Mouse (Mus musculus) adrenal gland, postnatal 25 days (tissue): ENCODE measurements around the gene Hsd17b14. TPM values are rescaled to one million over a fixed set of nuclear protein-coding genes. Genes with fewer than 3 reads are reported as not detected.
A peak's percentile ranks its signal among the peaks of the same experiment; 100 is the strongest.

Experiments used
- DNase-seq: peaks from one replicate; pipeline ENCODE4 v3.0.0; 2021; ENCODE audit warnings: mixed read lengths
- total RNA-seq: library from RNA; stranded (reverse); gene quantifications from 2 replicates; pipeline ENCODE4 v1.2.3, GENCODE M21; 2021

Gene Hsd17b14
- total RNA-seq, 1 experiment from 2014 or later, result 1.0 TPM

DNA sequence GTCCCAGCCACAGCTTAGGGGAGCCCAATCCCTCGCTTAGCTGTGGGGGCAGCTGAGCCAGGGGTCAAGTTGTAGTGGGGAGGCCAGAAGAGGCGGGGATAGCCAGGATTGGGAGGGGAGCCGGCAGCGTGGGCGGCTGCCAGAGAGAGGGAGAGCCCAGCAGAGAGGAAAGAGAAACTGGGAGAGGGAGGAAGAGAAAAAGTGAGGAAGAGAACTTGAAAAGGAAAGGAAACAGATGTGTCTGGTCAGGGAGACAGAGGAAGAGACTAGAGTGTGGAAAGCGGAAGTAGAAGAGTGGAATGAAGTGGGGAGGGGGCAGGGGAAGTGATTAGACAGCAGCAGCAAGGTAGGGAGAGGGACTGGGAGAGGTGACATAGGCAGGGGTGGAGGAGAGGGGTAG is 25.2 kb upstream of the Hsd17b14 start:
- no peak for DNase-seq

DNA sequence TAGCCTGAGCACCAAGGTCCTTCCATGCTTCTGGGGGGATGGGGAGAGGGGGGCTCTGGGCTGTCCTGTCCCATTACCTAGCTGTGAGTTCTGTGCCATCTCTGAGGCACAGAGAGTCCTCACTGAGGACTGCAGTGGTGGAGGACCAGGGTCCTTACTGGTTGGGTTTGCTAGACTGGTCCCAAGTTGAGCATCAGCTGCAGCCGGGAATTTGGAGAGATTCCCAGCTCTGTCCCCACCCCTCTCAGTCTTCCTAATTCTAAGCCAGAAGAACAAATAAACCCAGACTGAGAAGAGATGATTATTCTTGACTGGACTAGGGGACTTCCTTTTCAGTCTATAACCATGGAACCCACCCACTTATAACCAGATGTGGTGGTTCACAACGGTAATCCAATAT is 24.1 kb upstream of the Hsd17b14 start:
- no peak for DNase-seq

DNA sequence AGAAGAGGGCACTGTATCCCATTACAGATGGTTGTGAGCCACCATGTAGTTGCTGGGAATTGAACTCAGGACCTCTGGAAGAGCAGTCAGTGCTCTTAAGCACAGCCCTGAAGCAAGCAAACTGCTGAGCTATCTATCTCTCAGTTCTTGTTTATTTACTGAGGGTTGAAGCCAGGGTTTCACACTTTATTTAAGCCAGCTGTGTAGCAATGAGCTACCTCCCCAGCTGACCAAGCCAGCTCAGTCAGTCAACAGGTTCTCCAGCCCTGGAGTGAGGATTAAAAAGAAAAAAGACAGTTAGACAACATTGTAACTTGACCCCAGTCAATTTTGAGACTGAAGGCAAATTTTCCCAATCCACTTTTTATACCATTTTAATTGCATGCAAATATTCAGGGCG is 19.0 kb upstream of the Hsd17b14 start:
- no peak for DNase-seq

DNA sequence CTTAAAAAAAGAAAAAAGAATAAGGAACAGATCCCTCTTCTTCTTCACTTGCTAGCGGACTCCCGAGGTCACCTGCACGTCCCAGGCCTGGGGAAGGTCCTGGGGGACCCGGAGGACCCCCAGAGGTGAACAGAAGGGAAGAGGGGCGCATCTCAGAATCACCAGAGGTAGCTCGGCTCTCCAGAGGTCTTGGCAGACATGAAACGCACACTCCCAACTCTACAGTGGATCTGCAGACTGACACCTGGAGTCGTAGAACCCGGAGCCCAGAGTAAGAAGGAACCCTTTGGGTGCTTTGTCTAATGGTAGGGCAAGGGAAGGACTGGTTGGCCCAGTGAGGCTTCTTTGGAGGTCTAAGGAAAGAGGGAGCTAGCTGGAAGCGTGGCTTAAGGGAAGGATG is 17.1 kb upstream of the Hsd17b14 start:
- no peak for DNase-seq

DNA sequence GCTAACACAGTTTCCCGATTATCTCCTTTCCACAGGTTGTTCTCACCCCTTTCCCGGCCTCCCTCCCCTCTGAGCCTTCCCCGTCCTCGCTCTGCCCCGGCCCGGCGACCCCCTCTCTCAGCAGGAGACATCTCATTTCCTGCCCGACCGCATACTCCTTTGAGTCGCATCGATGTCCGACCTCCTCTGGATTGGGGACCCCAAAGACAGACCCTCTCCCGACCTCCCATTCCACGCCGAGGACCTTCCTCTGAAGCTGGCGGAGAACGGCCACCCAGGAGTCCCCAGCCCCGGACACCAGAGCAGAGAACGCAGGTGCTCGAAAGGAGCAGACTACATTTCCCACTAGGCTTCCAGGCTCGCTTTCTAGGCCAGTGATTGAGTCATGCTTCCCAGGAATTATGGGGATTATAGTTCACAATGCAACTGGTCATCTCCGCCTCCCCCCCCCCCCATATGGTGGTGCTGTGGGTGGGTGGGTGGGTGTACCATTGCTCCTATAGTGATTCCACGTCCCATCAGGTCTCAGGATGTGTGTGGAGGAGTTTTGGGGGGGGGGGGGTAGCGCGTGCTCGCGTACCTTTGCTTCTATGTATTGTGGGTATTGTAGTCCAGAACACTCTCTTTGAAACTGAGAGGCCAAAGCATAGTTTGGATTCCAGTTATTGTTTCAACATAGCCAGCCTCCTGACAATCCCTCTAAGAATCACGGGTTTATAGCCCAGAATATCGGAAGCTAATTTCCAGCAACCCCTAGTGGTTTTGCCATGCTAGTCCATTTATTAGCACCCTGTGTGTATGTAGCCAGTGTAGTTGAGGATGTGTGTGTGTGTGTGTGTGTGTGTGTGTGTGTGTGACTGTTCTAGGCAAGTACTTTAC is 16.3 kb upstream of the Hsd17b14 start:
- DNase-seq, result no peak

DNA sequence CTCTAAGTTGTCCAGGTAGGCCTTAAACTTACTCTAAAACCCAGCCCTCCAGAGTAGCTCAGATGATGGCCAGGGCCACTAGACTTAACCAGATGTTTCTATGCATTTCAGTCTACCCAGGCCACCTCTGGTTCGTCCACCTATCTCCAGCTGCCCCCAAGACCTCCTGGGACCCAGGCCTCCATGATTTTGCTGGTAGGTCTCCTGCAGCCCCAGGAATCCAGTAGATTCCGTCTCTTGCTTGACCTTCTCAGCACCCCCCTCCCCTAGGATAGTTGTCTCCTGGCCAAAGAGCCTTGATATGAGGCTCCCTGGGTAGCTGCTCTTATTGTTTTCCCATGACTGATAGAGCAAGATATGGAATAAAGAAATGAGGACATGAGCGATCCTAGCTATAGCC is 15.6 kb upstream of the Hsd17b14 start:
- no peak for DNase-seq

DNA sequence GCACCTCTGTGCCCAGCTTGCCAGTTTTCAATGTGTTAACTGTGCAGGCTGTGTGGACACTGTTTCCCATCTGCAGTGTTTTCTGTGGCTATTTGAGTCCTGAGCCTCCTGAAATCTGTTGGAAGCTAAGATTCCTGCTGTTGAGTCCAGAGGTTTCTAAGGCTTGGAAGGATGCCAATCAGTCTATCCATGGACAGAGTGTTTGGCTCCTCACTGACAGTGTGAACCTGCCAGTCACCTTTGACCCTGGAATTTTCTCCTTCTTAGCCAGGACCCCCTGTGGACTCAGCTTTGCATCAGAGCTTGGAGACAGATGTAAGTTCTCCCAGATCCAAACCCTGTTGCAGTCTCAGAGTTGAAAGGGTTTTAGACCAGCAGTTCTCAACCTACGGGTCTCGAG is 14.5 kb upstream of the Hsd17b14 start:
- DNase-seq, result no peak

DNA sequence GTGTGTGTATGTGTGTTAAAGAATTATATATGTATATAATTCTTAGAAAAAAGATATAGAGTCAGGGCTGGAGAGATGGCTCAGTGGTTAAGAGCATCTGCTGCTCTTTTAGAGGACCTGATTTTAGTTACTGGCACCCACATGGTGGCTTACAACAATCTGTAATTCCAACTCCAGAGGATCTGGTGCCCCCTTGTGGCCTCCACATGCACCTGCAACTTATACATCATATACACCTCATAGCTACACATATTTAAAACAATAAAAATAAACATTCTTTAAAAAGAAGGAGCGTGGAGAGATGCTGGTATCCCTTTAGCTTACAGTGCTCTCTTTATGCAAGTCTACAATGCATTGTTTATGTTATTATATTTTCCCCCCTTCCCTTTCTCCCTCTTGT is 10.2 kb upstream of the Hsd17b14 start:
- no peak for DNase-seq

DNA sequence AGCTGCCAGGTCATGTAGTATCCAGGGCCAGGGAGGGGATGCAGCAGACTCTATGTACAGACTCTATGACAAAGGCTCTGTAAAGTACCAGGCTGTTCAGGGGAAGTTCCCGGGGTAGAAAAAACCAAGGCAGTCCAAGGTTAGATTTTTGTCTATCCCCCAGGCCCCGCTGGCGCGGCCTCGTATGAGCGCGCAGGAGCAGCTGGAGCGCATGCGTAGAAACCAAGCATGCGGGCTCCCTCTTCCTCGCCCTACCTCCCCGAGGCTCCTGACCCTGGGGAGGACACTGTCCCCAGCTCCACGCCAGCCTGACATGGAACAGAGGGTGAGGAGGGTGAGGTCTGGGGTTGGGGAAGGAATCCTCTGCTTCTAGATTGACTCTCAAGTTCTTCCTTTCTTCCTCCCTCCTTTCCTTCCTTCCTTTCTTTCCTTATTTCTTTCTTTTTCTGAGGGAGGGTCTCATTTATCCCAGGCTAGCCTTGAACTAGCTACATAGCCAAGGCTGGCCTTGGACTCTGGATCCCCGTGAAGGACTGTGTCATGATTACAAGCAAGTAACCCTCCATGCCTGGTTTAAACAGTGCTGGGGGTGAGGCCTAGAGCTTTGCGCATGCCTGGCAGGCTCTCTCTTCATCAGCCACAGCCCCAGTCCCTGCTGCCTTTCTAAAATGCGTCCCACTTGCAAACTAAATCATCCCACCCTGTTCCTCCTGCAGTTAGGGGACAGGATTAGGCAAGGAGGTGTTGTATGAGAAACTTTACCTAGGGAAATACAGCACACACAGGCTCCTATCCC is 4.9 kb upstream of the Hsd17b14 start:
- no peak for DNase-seq

DNA sequence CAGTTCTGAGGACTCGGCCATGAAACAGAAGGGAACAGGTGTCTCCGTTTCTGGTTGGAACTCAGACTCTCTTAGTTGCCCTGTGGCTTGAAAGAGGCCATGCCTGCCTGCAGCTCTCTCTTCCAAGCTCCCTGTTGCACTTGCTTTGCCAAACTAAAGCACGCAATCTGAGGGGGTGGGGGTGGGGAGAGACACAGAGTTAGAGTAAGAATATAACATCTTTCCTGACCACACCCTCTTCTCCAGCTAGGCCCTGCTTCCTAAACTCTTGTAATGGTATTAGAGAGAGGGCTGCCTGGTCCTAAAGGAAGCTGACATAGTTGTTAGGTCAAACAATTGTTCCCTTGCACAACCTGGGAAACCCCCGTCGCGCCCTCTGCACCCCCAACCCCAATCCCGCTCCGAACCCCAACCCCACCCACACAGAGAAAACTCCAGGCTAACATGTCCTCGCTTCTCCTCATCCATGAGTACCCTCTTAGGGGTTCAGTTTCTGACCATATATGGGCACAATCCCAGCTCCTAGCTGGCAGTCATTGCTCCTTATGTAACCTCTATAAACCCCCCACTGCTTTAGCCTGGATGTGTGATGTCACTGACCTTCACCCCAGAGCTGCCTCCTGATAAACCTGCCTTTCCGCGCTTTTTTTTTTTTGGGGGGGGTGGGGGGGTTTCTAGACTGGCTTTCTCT is 3.7 kb upstream of the Hsd17b14 start:
- DNase-seq, result no peak

DNA sequence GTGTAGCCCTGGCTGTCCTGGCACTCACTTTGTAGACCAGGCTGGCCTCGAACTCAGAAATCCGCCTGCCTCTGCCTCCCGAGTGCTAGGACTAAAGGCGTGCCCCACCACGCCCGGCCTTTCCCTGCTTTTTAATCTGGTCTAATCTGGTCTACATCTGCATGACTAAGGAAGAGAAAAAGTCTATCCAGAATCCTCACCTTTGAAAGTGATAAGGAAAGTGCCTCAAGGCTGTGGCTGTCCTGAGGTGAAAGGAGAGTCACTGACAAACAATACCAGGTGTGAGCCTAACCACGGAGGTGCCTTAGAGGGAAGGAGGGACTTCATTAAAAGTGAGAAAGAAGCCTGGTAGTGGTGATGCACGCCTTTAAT is 3.2 kb upstream of the Hsd17b14 start:
- no peak for DNase-seq

DNA sequence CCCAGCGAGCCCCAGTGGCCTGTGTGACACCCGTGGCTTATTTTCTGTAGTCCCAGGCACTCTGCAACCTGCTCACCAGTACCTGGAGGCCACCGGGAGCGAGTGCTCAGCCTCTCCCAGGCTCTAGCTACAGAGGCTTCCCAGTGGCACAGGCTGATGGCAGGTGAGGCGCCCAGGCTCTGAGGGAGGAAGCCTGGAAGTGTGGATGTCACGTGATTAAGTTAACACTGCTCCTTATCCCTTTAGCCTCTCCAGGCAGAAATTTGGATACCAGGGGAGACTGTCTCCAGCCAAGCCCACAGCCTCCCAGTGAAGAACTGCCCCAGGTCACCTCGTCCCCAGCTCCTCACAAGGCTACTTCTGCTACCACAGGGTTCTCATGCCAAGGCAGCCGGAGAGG is 1.2 kb upstream of the Hsd17b14 start:
- DNase-seq, result no peak

DNA sequence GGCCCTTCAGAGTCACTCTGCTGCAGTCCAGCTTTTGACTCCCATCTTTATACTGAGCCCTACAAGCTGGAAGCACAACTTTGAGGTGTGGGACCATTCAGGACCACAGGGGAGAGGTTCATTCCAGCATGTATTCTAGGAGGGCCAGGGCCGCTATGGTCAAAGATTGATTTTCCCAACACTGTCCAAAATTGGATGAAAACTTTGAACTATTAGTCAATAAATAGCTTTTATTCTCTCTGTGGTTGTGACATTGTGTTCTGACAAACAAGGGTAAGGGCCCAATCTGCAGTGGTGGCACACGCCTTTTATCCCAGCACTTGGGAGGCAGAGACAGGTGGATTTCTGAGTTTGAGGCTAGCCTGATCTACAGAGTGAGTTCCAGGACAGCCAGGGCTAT is 703 bp upstream of the Hsd17b14 start:
- DNase-seq, result no peak

DNA sequence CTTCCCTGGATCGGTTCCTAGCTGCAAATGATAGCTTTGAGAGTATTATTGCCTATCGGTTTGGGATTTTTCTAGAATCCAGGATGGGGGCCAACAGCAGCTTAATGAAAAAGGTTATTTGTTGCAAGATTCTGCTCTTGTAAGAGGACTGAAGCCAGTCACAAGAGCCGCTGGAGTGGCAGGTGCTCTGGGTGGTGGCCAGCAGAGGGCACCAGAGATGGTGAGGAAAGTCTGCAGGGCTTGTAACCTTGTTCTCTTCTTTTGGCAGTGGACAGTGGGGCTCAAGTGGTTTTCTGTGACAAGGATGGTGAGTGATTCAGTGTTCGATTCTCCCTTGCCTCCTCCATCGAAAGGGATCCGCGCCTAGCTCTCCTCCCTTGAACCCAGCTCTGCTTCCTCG is 1.1 kb downstream of the Hsd17b14 start:
- peak; percentile 84 for DNase-seq

DNA sequence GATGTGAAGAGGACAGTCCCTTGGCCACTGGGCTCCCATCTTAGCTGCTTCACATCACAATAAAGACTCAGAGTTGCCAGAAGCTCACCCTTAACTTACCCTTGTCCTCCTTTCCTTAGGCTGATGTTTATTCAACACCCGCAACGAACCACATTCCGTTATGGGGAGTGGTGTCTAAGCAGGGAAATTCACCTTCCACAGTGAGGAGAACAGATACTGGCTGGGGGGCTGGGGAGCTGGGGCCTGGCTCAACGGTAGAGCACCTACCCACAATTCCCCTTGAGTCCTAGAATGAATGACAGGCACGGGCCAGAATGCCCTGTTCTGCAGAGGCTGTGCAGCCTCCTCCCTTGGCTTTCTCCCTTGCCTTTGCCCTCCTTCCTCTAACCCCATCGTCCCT is 4.2 kb downstream of the Hsd17b14 start:
- DNase-seq, result no peak

DNA sequence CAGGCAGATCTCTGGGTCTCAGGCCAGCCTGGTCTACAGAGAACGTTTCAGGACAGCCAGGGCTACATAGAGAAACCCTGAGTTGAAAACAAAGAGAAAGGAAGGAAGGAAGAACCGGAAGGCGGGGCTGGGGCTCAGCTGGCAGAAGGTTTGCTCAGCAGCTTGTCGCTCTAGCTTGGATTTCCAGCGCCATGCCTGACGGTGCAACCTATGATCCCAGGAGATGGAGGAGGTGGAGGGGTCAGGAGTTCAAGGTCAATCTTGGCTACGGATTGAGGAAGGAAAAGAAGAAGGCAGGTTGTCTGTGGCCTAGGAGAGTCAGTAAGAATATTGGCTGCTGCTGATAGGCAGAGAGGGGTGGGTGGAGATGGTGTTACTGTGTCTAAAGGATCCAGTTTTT is 5.5 kb downstream of the Hsd17b14 start:
- no peak for DNase-seq

DNA sequence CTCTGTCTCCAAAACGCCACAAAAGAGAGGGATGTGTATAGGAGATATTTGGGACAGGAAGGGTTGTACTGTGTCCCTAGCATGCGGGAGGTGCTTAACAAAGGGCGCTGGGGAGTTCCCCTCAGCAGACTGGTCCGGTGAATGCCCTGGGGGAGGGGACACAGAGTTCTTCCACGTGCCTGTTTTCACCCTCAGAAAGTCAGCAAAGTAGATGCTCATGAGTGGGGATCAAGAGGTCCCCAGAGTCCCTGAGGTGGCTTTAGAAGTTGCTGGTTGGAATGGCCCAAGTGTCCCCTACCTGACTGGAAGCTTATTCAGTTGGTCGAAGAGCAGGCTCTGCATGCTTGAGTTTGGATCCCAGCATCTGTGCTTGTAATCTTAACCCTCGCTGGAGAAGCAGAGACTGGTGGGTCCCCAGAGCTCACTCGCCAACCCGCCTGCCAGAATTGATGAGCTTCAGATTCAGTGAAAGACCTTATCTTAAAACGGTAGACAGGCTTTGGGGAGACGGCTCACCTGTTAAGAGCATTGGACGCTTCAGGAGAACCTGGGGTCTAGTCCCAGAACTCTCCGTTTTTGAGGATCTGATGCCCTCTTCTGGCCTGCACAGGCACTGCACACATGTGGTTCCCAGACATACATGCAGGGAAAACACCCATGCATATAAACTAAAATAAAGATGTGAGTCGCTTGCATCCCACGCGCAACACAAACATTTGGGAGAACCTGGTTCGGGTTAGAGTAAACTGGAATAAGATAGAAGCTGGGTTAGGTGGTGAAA is 6.3 kb downstream of the Hsd17b14 start:
- peak; percentile 75 for DNase-seq

DNA sequence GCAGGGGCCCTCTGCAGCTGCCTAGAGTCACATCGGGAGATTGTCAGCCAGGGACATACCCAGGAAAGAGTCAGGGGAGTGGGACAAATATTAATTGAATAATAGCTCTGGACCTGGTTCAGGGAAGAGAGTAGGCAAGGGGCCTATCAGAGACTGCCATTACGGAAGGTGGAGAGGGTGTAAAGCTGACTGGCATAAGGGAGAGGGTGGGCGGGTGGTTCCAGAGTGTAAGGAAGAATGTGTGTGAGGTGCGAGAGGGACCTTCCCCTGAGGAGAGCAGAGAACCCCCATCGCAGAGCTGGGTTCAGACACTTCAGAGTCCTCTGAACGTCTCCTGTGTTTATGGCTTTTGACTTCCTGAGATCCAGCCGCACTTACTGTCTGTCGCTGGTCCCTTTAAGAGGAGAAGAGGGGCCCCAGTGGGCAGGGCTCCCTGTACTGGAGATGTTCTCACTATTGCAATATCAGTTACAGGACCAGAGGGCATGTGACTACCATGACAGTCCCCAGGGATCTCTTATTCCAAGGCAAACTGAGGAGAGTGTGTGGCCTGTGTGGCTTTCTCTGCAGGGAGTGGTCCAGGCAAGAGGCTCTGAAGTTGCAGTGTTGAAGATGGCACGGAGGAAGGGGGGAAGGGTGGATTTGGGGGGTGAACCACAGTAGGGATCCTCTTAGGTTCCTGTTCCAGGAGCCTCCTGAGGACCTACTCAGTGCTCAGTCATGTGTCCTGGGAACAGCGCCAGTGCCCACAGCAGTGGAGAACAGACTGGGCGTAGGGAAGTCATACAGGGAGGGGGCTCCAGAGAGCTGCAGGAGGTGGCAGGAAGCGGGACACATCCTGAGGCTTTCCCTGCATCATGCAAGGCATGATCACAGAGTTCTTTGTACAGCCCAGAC is 7.2 kb downstream of the Hsd17b14 start:
- no peak for DNase-seq

DNA sequence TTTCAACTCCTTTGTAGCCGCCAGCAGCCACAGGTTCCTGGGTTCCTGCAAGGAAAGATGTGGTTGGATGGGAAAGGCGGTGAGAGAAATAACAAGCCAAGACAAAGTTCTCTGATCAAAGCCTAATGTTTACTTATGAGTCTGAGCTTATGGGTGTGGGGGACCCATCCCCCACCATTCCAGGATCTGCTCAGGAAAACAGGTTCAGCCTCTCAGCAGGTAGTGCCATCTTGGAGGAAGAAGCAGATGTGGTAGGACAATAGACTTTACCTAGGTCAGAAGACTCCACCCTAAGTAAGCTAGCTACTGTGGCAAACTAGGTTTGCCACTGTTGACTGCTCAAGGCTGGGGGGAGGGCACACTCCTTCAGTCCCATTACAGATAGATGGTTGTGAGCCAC is 10.1 kb downstream of the Hsd17b14 start:
- DNase-seq, result no peak

DNA sequence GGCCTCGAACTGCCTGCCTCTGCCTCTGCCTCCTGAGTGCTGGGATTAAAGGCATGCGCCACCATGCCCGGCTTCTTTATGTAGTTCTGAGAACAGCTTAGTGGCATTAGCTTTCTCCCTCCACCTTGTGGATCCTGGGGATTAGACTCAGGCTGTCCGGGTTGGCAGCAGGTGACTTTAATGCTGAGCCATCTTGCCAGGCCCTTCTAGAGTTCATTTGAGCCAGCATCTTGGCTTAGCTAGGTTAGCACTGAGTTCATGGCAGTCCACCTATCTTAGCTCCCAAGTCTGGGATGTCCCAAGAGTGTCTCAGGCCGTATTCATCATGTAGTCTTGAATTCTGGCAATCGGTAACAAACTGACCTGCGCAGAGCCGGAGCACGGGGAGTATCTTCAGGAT is 10.8 kb downstream of the Hsd17b14 start:
- DNase-seq, result no peak

DNA sequence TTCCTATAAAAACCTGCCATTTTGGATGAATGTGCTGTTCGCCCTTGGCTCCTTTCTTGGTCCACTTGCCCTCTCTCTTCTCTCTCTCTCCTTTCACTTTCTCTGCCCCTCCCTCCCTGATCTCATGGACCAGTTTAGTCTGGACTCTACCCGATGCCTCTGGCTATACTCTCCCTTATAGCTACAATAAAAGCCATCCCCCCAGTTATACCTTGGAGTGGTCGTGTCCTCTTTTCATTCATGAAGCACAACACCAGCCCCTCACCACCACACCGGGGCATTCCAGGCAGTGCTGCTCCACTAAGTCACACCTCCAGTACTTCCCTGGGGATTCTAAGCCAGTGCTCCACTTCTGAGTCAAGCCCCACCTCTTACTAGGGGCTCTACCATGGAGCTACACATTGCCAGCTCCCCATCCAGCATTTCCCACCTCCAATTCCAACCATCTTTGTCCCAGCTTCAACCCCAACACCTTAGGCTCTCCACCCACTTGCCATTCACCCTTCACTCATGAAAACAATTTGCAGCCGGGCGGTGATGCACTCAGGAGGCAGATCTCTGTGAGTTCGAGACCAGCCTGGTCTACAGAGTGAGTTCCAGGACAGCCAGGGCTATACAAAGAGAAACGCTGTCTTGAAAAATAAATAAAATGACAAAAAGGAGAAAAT is 12.6 kb downstream of the Hsd17b14 start:
- no peak for DNase-seq
